Mouse (Mus musculus) midbrain, embryonic 13.5 days (tissue): Measurements from ENCODE around the gene Acss2. TPM values are rescaled to one million over a fixed set of nuclear protein-coding genes. Genes with fewer than 3 reads are reported as not detected.

Experiments used
- ATAC-seq: fragments of 200-750 bp; cut with Nextera tagmentation; 2 replicates; pipeline ENCODE4 v1.8.0; 2017; ENCODE audit warnings: mild to moderate bottlenecking, moderate TSS enrichment, moderate library complexity
- H3K27ac ChIP-seq: fragments of 300-500 bp; sonication (generic); 2 replicates; pipeline ENCODE4 v1.5.1; 2015; ENCODE audit warnings: inconsistent platforms, mild to moderate bottlenecking, moderate library complexity
- H3K27me3 ChIP-seq: fragments of 300-500 bp; sonication (generic); 2 replicates; pipeline ENCODE4 v1.6.1; 2015; ENCODE audit warnings: mild to moderate bottlenecking, inconsistent platforms
- H3K36me3 ChIP-seq: fragments of 300-500 bp; sonication (generic); 2 replicates; pipeline ENCODE4 v1.6.1; 2015; ENCODE audit warnings: mild to moderate bottlenecking, inconsistent platforms
- H3K4me1 ChIP-seq: fragments of 300-500 bp; sonication (generic); replicated peaks from 2 replicates; pipeline ENCODE4 v1.6.1; 2015; ENCODE audit warnings: inconsistent platforms
- H3K4me2 ChIP-seq: fragments of 300-500 bp; sonication (generic); replicated peaks from 2 replicates; pipeline ENCODE4 v1.6.1; 2015; ENCODE audit warnings: moderate library complexity, mild to moderate bottlenecking, inconsistent platforms
- H3K4me3 ChIP-seq: fragments of 300-500 bp; sonication (generic); replicated peaks from 2 replicates; pipeline ENCODE4 v1.5.1; 2015; ENCODE audit warnings: mild to moderate bottlenecking, inconsistent platforms
- H3K9ac ChIP-seq: fragments of 300-500 bp; sonication (generic); replicated peaks from 2 replicates; pipeline ENCODE4 v1.6.1; 2015; ENCODE audit warnings: mild to moderate bottlenecking, inconsistent platforms
- H3K9me3 ChIP-seq: fragments of 300-500 bp; sonication (generic); 2 replicates; pipeline ENCODE4 v1.6.1; 2016; ENCODE audit warnings: mild to moderate bottlenecking, inconsistent platforms
- WGBS: fragments of 180-500 bp; shearing (Covaris S2); methylation state at CpG from one replicate; pipeline ENCODE4 v1.1.7; 2015; 5-methylcytosine and 5-hydroxymethylcytosine counted together
- polyA plus RNA-seq: library from polyadenylated mRNA; unstranded; fragments of >200 nt; fragmentation: Nextera tagmentation; extraction: Ambion mirVana; gene quantifications from 2 replicates; pipeline ENCODE4 v1.2.1, GENCODE M21; 2015

The Acss2 gene
- polyA plus RNA-seq, 1 experiment from 2014 or later = 28.0 TPM

- no peaks in the 10 kb centered on the region for H3K27me3 ChIP-seq
- H3K9ac ChIP-seq = no peak overlapping the region
- H3K27ac ChIP-seq = no peak overlapping the region
- no peak for ATAC-seq
- no peaks in the 10 kb centered on the region for H3K4me1 ChIP-seq
- no peak overlapping the region for H3K4me2 ChIP-seq
- no peaks in the 10 kb centered on the region for H3K9me3 ChIP-seq
- H3K36me3 ChIP-seq = no peaks in the 10 kb centered on the region
- H3K4me3 ChIP-seq = no peak overlapping the region
- WGBS = 80% methylated on average over 4 of the region's 4 CpGs
These were observed 64.7 kb downstream of the Acss2 start for GRCm38 (mm10) chr2:155582384-155582995.

DNA sequence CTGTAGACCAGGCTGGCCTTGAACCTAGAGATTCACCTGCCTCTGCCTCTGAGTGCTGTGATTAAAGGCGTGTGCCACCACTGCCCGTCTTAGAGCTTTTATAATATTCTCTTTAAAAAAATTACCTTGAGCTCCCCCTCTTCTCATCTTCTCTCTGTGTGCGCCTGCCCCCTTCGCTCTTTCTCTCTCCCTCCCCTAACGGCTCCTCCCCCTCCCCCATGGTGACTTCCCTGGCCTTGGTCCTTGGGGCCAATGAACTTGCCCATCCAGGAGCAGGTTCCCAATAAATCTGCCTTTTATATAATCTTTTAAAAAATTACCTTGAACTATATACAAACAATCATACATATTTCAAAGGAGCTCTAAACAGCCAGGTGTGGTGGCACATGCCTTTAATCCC is 65.2 kb downstream of the Acss2 start:
- no peaks in the 10 kb centered on the region for H3K27me3 ChIP-seq
- H3K4me2 ChIP-seq = no peak overlapping the region
- H3K9ac ChIP-seq = no peak overlapping the region
- no peak overlapping the region for H3K4me3 ChIP-seq
- no peak for ATAC-seq
- no peak overlapping the region for H3K27ac ChIP-seq
- H3K4me1 ChIP-seq = no peaks in the 10 kb centered on the region
- H3K36me3 ChIP-seq = no peaks in the 10 kb centered on the region
- 91% methylated on average over 5 of the region's 5 CpGs for WGBS
- H3K9me3 ChIP-seq = no peaks in the 10 kb centered on the region

DNA sequence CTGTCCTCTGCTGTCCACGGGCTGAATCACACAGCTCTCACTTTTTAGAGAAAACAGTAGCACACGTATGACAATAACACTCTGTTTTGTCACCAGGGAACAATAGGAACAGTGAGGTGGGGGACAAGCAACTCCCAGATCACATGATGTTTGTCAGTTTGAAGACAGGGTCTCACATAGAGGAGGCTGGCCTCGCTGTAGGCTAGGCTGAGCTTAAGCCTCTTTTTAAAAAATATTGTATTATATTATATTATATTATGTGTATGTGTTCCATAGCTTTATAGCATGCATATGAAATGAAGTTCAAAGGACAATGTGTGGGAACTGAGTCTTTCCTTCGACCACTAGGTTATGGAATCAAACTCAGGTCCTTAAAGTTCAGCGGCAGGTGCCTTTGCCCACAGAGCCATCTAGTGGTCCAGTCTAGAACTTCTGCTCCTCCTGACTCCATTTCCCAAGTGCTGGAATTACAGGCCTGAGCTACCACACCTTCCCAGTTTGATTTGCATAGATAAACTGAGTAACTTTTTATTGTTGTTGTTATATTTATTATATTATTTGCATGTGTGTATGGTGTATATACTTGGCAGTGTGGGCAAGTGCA is 66.3 kb downstream of the Acss2 start:
- H3K4me1 ChIP-seq = no peaks in the 10 kb centered on the region
- H3K27ac ChIP-seq = no peak overlapping the region
- no peaks in the 10 kb centered on the region for H3K27me3 ChIP-seq
- H3K4me2 ChIP-seq = no peak overlapping the region
- H3K36me3 ChIP-seq = no peaks in the 10 kb centered on the region
- no peaks in the 10 kb centered on the region for H3K9me3 ChIP-seq
- no peak overlapping the region for H3K4me3 ChIP-seq
- 46% methylated on average over 5 of the region's 5 CpGs for WGBS
- ATAC-seq = peak; percentile 43; the same call in 1 of the 2 replicates
- H3K9ac ChIP-seq = no peak overlapping the region

DNA sequence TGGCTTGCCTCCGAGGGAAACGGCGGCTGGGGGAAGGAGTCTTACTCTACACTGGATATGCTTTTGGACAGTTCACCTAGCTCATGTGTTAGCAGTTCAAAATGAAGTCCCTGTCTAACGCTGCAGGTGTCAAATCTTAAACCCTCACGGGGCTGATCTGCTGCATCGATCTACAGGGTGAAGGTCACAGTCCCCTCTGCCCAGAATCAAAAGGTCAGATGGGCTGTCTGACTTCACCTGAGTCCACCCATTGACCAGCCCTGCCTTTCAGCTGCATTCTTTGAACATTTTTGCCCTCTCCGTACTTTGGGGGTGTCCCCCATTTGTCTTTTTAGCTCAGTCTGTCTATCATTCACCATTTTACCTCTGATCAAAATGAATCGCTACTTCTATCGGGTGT is 67.3 kb downstream of the Acss2 start:
- no peaks in the 10 kb centered on the region for H3K9me3 ChIP-seq
- 61% methylated on average over 9 of the region's 9 CpGs for WGBS
- no peaks in the 10 kb centered on the region for H3K4me1 ChIP-seq
- H3K27me3 ChIP-seq = no peaks in the 10 kb centered on the region
- H3K36me3 ChIP-seq = no peaks in the 10 kb centered on the region
- ATAC-seq = no peak
- no peak overlapping the region for H3K27ac ChIP-seq
- no peak overlapping the region for H3K4me3 ChIP-seq
- H3K4me2 ChIP-seq = no peak overlapping the region
- H3K9ac ChIP-seq = no peak overlapping the region

- H3K4me2 ChIP-seq = no peak overlapping the region
- no peak overlapping the region for H3K4me3 ChIP-seq
- H3K9me3 ChIP-seq = no peaks in the 10 kb centered on the region
- no peaks in the 10 kb centered on the region for H3K36me3 ChIP-seq
- no peaks in the 10 kb centered on the region for H3K4me1 ChIP-seq
- WGBS = 33% methylated on average over 10 of the region's 10 CpGs
- H3K27me3 ChIP-seq = no peaks in the 10 kb centered on the region
- H3K27ac ChIP-seq = no peak overlapping the region
- no peak for ATAC-seq
- H3K9ac ChIP-seq = no peak overlapping the region
These were observed 67.7 kb downstream of the Acss2 start for GRCm38 (mm10) chr2:155585486-155585885.

- no peaks in the 10 kb centered on the region for H3K27me3 ChIP-seq
These were observed 70.4 kb downstream of the Acss2 start for GRCm38 (mm10) chr2:155588136-155588535.

GRCm38 (mm10) chr2:155589521-155589920 is 71.8 kb downstream of the Acss2 start:
- 80% methylated on average over 6 of the region's 6 CpGs for WGBS
- H3K9ac ChIP-seq = no peak overlapping the region
- H3K9me3 ChIP-seq = no peaks in the 10 kb centered on the region
- H3K4me1 ChIP-seq = peaks cover 13% of the 10 kb centered on the region
- ATAC-seq = no peak
- no peaks in the 10 kb centered on the region for H3K27me3 ChIP-seq
- H3K36me3 ChIP-seq = no peaks in the 10 kb centered on the region
- H3K4me2 ChIP-seq = no peak overlapping the region
- H3K27ac ChIP-seq = no peak overlapping the region
- no peak overlapping the region for H3K4me3 ChIP-seq

More at GRCm38 (mm10) chr2:155588136-155588535, 70.4 kb downstream of the Acss2 start:
- no peak overlapping the region for H3K4me2 ChIP-seq
- H3K9me3 ChIP-seq = no peaks in the 10 kb centered on the region
- H3K4me1 ChIP-seq = peaks cover 13% of the 10 kb centered on the region
- no peak overlapping the region for H3K27ac ChIP-seq
- no peak for ATAC-seq
- H3K36me3 ChIP-seq = no peaks in the 10 kb centered on the region
- no peak overlapping the region for H3K9ac ChIP-seq
- H3K4me3 ChIP-seq = no peak overlapping the region
- 87% methylated on average over 3 of the region's 3 CpGs for WGBS

GRCm38 (mm10) chr2:155590876-155591275 is 73.1 kb downstream of the Acss2 start:
- peaks cover 13% of the 10 kb centered on the region for H3K4me1 ChIP-seq
- no peaks in the 10 kb centered on the region for H3K9me3 ChIP-seq
- H3K36me3 ChIP-seq = no peaks in the 10 kb centered on the region
- no peak for ATAC-seq
- H3K9ac ChIP-seq = no peak overlapping the region
- WGBS = 90% methylated on average over 2 of the region's 2 CpGs
- H3K4me3 ChIP-seq = no peak overlapping the region
- H3K27me3 ChIP-seq = no peaks in the 10 kb centered on the region
- no peak overlapping the region for H3K4me2 ChIP-seq
- H3K27ac ChIP-seq = no peak overlapping the region

DNA sequence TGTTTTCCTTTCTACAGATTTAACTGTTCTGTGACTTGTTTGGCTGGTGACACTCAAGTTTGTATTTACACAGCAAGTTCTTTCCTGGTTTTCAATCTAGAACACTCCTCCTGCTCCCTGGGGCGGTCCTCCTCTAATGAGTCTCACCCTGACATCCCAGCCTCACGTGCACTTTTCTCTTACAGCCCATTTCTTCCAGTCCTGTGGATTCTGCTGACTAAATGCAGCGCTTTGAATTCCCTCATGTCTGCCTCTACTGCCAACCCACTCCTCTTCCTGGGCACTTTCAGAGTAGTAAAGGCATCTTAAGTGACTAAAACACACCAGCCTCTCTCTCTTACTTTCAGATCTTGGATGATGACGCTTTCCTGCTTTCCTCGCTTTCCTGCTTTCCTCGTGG is 73.9 kb downstream of the Acss2 start:
- H3K27ac ChIP-seq = peak overlapping the region; percentile 64; the same call in 1 of the 2 replicates
- ATAC-seq = no peak

GRCm38 (mm10) chr2:155592137-155592853 is 74.5 kb downstream of the Acss2 start, which contains the start of gene Gss:
Gene Gss, minus strand, starts transcription at chr2:155592810.
- no peaks in the 10 kb centered on the region for H3K9me3 ChIP-seq
- H3K27me3 ChIP-seq = no peaks in the 10 kb centered on the region
- no peaks in the 10 kb centered on the region for H3K36me3 ChIP-seq
- H3K4me1 ChIP-seq = peaks cover 13% of the 10 kb centered on the region
- WGBS = under 1% methylated on average over 53 of the region's 53 CpGs
- peak; percentile 93 for ATAC-seq
- peak within 1 kb of the TSS; percentile 72 for H3K4me2 ChIP-seq
- peak within 1 kb of the TSS; percentile 55 for H3K4me3 ChIP-seq
- peak within 1 kb of the TSS; percentile 76 for H3K9ac ChIP-seq
- peak within 1 kb of the TSS; percentile 64 for H3K27ac ChIP-seq

More for the DNA sequence above, 73.9 kb downstream of the Acss2 start:
- H3K9ac ChIP-seq = peak overlapping the region; percentile 76
- H3K4me1 ChIP-seq = peaks cover 13% of the 10 kb centered on the region
- no peaks in the 10 kb centered on the region for H3K9me3 ChIP-seq
- H3K4me3 ChIP-seq = peak overlapping the region; percentile 55
- H3K27me3 ChIP-seq = no peaks in the 10 kb centered on the region
- H3K36me3 ChIP-seq = no peaks in the 10 kb centered on the region
- WGBS = 11% methylated on average over 6 of the region's 6 CpGs
- peak overlapping the region; percentile 72 for H3K4me2 ChIP-seq

- H3K9me3 ChIP-seq = no peaks in the 10 kb centered on the region
- no peaks in the 10 kb centered on the region for H3K36me3 ChIP-seq
- 2% methylated on average over 9 of the region's 9 CpGs for WGBS
- peak overlapping the region; percentile 55 for H3K4me3 ChIP-seq
- no peak for ATAC-seq
- H3K4me1 ChIP-seq = peaks cover 13% of the 10 kb centered on the region
- H3K9ac ChIP-seq = peak overlapping the region; percentile 63
- H3K4me2 ChIP-seq = peak overlapping the region; percentile 72
- no peaks in the 10 kb centered on the region for H3K27me3 ChIP-seq
- peak overlapping the region; percentile 51; the same call in 1 of the 2 replicates for H3K27ac ChIP-seq
These were observed 75.1 kb downstream of the Acss2 start for GRCm38 (mm10) chr2:155592854-155593283.

DNA sequence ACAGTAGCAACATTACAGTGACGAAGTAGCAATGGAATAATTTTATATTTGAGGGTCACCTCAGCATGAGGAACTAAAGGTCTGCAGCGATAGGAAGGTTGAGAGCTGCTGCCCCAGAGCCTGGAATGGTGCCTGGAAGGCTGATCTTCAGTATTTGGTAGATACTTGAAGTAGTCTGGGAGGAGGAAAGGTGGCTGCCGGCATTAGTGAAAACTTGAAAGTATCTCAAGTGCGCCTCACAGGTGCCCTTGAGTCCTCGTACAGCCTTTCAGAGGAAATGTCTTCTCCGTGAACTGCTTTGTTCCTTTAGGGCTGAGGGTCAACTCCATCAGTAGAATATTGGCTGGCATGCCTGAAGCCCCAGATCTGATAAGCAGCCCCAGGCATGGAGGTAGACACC is 77.8 kb downstream of the Acss2 start:
- H3K4me1 ChIP-seq = peaks cover 13% of the 10 kb centered on the region
- H3K9ac ChIP-seq = no peak overlapping the region
- no peak overlapping the region for H3K4me3 ChIP-seq
- H3K36me3 ChIP-seq = no peaks in the 10 kb centered on the region
- no peak overlapping the region for H3K4me2 ChIP-seq
- H3K9me3 ChIP-seq = no peaks in the 10 kb centered on the region
- 0 out of 2 replicates have a peak, but pooled peaks cover 2% of the 10 kb centered on the region for H3K27me3 ChIP-seq
- ATAC-seq = no peak
- WGBS = 84% methylated on average over 6 of the region's 6 CpGs
- H3K27ac ChIP-seq = no peak overlapping the region
